Mouse (Mus musculus) adrenal gland, postnatal 14 days (tissue): ENCODE measurements around the gene Gm3183. TPM values are rescaled to one million over a fixed set of nuclear protein-coding genes. Genes with fewer than 3 reads are reported as not detected.
"Not testable (repeated sequence)": the region's sequence is repeated elsewhere in the genome, so short reads cannot be mapped to it uniquely, and the experiment has no call there.

Experiments used
- DNase-seq: peaks from one replicate; pipeline ENCODE4 v3.0.0; 2021; ENCODE audit warnings: mixed read lengths
- long read RNA-seq, 2 experiments: library from polyadenylated mRNA; stranded (forward); transcript quantifications; one replicate each; pipeline ENCODE4 v2.0.0; 2021
- total RNA-seq: library from RNA; stranded (reverse); gene quantifications from 2 replicates; pipeline ENCODE4 v1.2.3, GENCODE M21; 2021

Gm3183 gene
- total RNA-seq = not detected in 2 replicates
- long read RNA-seq, experiment 1 = 0 reads
- long read RNA-seq, experiment 2 = 0 reads

DNA sequence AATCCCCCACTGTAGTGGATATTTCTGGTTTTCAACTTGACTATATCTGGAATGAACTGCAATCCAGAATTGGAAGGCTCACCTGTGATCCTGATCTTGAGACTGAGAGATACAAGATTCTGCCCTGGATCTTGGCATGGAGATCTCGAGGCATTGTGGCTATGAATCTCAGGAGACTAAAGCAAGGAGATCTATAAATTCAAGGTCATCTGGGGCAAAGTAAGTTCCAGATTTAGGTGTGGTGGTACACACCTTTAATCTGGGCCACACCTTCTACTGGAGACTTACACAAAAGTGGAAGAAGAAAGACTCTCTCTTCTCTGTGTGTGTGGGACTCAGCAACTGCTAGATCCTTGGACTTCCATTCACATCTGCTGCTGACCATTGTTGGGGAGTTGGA lies at the start of gene Gm3183:
Gm3183 (plus strand) TSS at position 301 of the 400 bp plus-strand sequence.
- DNase-seq = not testable (repeated sequence)

Other genes with a start within 250 kb of the Gm3183 start
- gene Gm3147, start 249.1 kb upstream of the Gm3183 start, total RNA-seq = not detected in 2 replicates
- gene Gm6509, start 241.5 kb upstream of the Gm3183 start, total RNA-seq = not detected in 2 replicates
- not detected in 2 replicates for gene Gm6205, start 217.1 kb upstream of the Gm3183 start, total RNA-seq
- not detected in 2 replicates for gene Gm6367, start 123.2 kb downstream of the Gm3183 start, total RNA-seq
- gene Gm7942, start 241.5 kb downstream of the Gm3183 start, total RNA-seq = not detected in 2 replicates